ENCODE assay signal across 8 mouse cellular contexts in the genomic region with DNA sequence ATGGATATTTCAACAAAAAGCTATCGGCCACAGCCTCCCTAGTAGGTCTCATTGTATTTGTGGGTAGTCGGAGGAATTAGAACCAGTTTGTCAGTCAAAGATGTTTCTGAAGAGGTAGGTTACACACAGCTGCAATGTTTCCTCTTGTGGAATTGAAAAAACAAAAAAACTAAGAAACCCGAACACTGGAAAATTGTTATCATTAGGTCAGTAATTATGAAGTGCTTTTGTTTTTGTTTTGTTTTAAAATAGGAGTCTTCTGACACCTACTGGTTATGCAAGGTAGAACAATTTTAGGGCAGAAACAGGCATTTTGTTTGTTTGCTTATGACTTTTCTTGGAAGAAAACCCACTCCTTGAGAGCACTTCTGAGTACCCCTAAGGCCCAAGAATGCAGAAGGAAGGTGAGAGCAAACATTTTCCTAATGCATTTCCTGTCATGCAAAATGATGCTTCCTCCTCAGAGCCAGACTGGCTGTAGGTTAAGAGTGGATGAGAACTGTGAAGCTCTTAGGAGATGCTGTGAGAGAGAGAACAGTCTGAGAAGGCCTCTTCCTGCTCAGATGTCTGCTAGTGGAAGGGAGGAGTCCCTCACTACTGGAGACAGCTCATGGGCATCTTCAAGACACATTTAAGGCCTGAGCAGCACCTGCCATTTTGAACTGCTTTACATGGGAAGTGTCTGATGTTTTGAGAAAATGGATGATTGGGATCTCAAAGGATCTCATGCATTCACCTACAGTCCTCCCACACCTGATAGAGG. TPM values are rescaled to one million over a fixed set of nuclear protein-coding genes. Genes with fewer than 3 reads are reported as not detected.
DNase-seq lines count a peak whose midpoint lies in the region; ATAC-seq lines count a peak whose summit lies in the region.

No protein-coding gene starts in this region.

- H3K9me3 ChIP-seq in heart, embryonic 13.5 days = no peaks in the 10 kb centered on the region
- H3K9me3 ChIP-seq in heart, embryonic 12.5 days (replicated peaks) = 0 out of 2 replicates have a peak, but pooled peaks cover 4% of the 10 kb centered on the region
- no peaks in the 10 kb centered on the region for H3K9me3 ChIP-seq in lung, embryonic 15.5 days
- H3K9me3 ChIP-seq in embryonic facial prominence, embryonic 15.5 days (replicated peaks) = no peaks in the 10 kb centered on the region

- peaks cover 27% of the 10 kb centered on the region for H3K4me1 ChIP-seq in heart, embryonic 13.5 days
- peaks cover 21% of the 10 kb centered on the region for H3K4me1 ChIP-seq in heart, embryonic 12.5 days (replicated peaks)
- H3K4me1 ChIP-seq in lung, embryonic 15.5 days = peaks cover 13% of the 10 kb centered on the region
- 0 out of 2 replicates have a peak, but pooled peaks cover 13% of the 10 kb centered on the region for H3K4me1 ChIP-seq in embryonic facial prominence, embryonic 15.5 days

- no peak overlapping the region for H3K4me3 ChIP-seq in heart, embryonic 13.5 days
- no peak overlapping the region for H3K4me3 ChIP-seq in heart, embryonic 12.5 days
- no peak overlapping the region for H3K4me3 ChIP-seq in lung, embryonic 15.5 days
- no peak overlapping the region for H3K4me3 ChIP-seq in embryonic facial prominence, embryonic 15.5 days (replicated peaks)

- no peak overlapping the region for H3K9ac ChIP-seq in heart, embryonic 13.5 days
- no peak overlapping the region for H3K9ac ChIP-seq in heart, embryonic 12.5 days
- no peak overlapping the region for H3K9ac ChIP-seq in lung, embryonic 15.5 days
- H3K9ac ChIP-seq in embryonic facial prominence, embryonic 15.5 days = no peak overlapping the region

- ATAC-seq in heart, embryonic 13.5 days (ENCODE audit: extremely low read depth, insufficient number of reproducible peaks, low FRiP score, low TSS enrichment) = no peak
- no peak for ATAC-seq in heart, embryonic 12.5 days (ENCODE audit: insufficient number of reproducible peaks, low FRiP score)
- ATAC-seq in lung, embryonic 15.5 days (ENCODE audit: borderline replicate concordance, extremely low read depth, low FRiP score, low TSS enrichment) = no peak
- ATAC-seq in embryonic facial prominence, embryonic 15.5 days (ENCODE audit: insufficient number of reproducible peaks, low FRiP score, low TSS enrichment, low read depth) = no peak
- no peak for ATAC-seq in cerebellum, adult (ENCODE audit: insufficient number of reproducible peaks, low FRiP score, low TSS enrichment)

- DNase-seq in lung, postnatal 36 days = no peak
- DNase-seq in splenic B cell, adult 2 months (ENCODE audit: low read depth, low spot score) = peak; percentile 53
- DNase-seq in adrenal gland, adult 18-20 months (ENCODE audit: low spot score in 2 of 2) = no peak

- WGBS in heart, embryonic 13.5 days = 35% methylated on average over 3 of the region's 3 CpGs
- WGBS in heart, embryonic 12.5 days = 33% methylated on average over 3 of the region's 3 CpGs
- 24% methylated on average over 3 of the region's 3 CpGs for WGBS in lung, embryonic 15.5 days
- WGBS in embryonic facial prominence, embryonic 15.5 days = 37% methylated on average over 3 of the region's 3 CpGs

- peak overlapping the region; percentile 61 for H3K27ac ChIP-seq in heart, embryonic 13.5 days (replicated peaks)
- no peak overlapping the region for H3K27ac ChIP-seq in heart, embryonic 12.5 days (ENCODE audit: poor library complexity, severe bottlenecking)
- H3K27ac ChIP-seq in lung, embryonic 15.5 days = 0 out of 2 replicates have a peak overlapping the region, but pooled peaks have one; percentile 54
- H3K27ac ChIP-seq in embryonic facial prominence, embryonic 15.5 days (replicated peaks) = no peak overlapping the region

- H3K4me2 ChIP-seq in heart, embryonic 13.5 days = peak overlapping the region; percentile 43; the same call in 1 of the 2 replicates
- H3K4me2 ChIP-seq in heart, embryonic 12.5 days = no peak overlapping the region
- peak overlapping the region; percentile 25; the same call in 1 of the 2 replicates for H3K4me2 ChIP-seq in lung, embryonic 15.5 days
- H3K4me2 ChIP-seq in embryonic facial prominence, embryonic 15.5 days (replicated peaks) = peak overlapping the region; percentile 12; the same call in 1 of the 2 replicates

- no peaks in the 10 kb centered on the region for H3K36me3 ChIP-seq in heart, embryonic 13.5 days
- no peaks in the 10 kb centered on the region for H3K36me3 ChIP-seq in heart, embryonic 12.5 days
- H3K36me3 ChIP-seq in lung, embryonic 15.5 days = no peaks in the 10 kb centered on the region
- no peaks in the 10 kb centered on the region for H3K36me3 ChIP-seq in embryonic facial prominence, embryonic 15.5 days
- H3K36me3 ChIP-seq in splenic B cell, adult 2 months (ENCODE audit: control insufficient read depth, insufficient read depth, low read length, poor library complexity, severe bottlenecking) = no peaks in the 10 kb centered on the region

- H3K27me3 ChIP-seq in heart, embryonic 13.5 days (replicated peaks) = no peaks in the 10 kb centered on the region
- H3K27me3 ChIP-seq in heart, embryonic 12.5 days (replicated peaks) = no peaks in the 10 kb centered on the region
- no peaks in the 10 kb centered on the region for H3K27me3 ChIP-seq in lung, embryonic 15.5 days
- H3K27me3 ChIP-seq in embryonic facial prominence, embryonic 15.5 days = no peaks in the 10 kb centered on the region
- no peaks in the 10 kb centered on the region for H3K27me3 ChIP-seq in splenic B cell, adult 2 months (ENCODE audit: control insufficient read depth, insufficient read depth, low read length, poor library complexity, severe bottlenecking)

RNA-seq across cellular contexts. Expression of gene Fzd4, which starts 14.9 kb away (rescaled TPM):
- polyA plus RNA-seq in heart, embryonic 13.5 days (2015; fragmentation: Nextera tagmentation; extraction: Ambion mirVana) = 6.9 and 7.1 TPM in 2 replicates
- 10.5 and 11.0 TPM in 2 replicates for polyA plus RNA-seq in heart, embryonic 12.5 days (2016; fragmentation: Nextera tagmentation; extraction: Ambion mirVana)
- polyA plus RNA-seq in lung, embryonic 15.5 days (2015; fragmentation: Nextera tagmentation; extraction: Ambion mirVana) = 11.6 and 13.1 TPM in 2 replicates
- 8.9 and 9.9 TPM in 2 replicates for polyA plus RNA-seq in embryonic facial prominence, embryonic 15.5 days (2015; fragmentation: Nextera tagmentation; extraction: Ambion mirVana)
- total RNA-seq in adrenal gland, adult 18-20 months (2021) = 10 to 100 TPM; 26.2 to 36.4 TPM

RNA-seq across cellular contexts. Expression of gene Tmem135, which starts 15.1 kb away (rescaled TPM):
- 21.7 and 23.8 TPM in 2 replicates for polyA plus RNA-seq in heart, embryonic 13.5 days (2015; fragmentation: Nextera tagmentation; extraction: Ambion mirVana)
- 30.2 and 31.2 TPM in 2 replicates for polyA plus RNA-seq in heart, embryonic 12.5 days (2016; fragmentation: Nextera tagmentation; extraction: Ambion mirVana)
- polyA plus RNA-seq in lung, embryonic 15.5 days (2015; fragmentation: Nextera tagmentation; extraction: Ambion mirVana) = 20.0 and 23.2 TPM in 2 replicates
- polyA plus RNA-seq in embryonic facial prominence, embryonic 15.5 days (2015; fragmentation: Nextera tagmentation; extraction: Ambion mirVana) = 19.1 and 25.2 TPM in 2 replicates
- 100 to 1,000 TPM in 1 of 2 experiments, 10 to 100 TPM in 1; 98.0 to 110 TPM for total RNA-seq in adrenal gland, adult 18-20 months (2021)

Comparison
In these comparisons a context has a peak if more than half of its experiments do, and no peak if none do; other contexts are left out.
1. H3K27ac ChIP-seq: peak in heart, embryonic 13.5 days (single experiment) and lung, embryonic 15.5 days (single experiment); none in heart, embryonic 12.5 days (single experiment) and embryonic facial prominence, embryonic 15.5 days (single experiment).